Mouse (Mus musculus) Patski (cell line): ENCODE measurements at regions not wholly inside any gene's neighbourhood (a gene's known extent, or its start where the extent isn't known, plus 50 kb on each side); places are given as distances from the start of the nearest gene placed in this dataset.

Experiments used
- ATAC-seq: fragments of 100-300 bp; one replicate; pipeline ENCODE4 v1.8.0; 2021
- CTCF ChIA-PET: fragments of 350-600 bp; sonication (Branson Sonifier 250); formaldehyde crosslinking; loops from one replicate; lab custom pipeline; 2022; ENCODE audit warnings: inconsistent platforms; lab: Charles Lee
- POLR2A ChIA-PET: fragments of 350-600 bp; sonication (Branson Sonifier 250); formaldehyde crosslinking; loops from one replicate; lab custom pipeline; 2022; ENCODE audit warnings: antibody characterized with exemption, inconsistent platforms; lab: Charles Lee
- DNase-seq: peaks from one replicate; pipeline ENCODE4 v3.0.0-alpha.2; 2011; ENCODE audit warnings: low read depth, low spot score
- H3K27me3 ChIP-seq: fragments of 371-371 bp; one replicate; pipeline ENCODE4 v1.5.1; 2021
- CTCF ChIP-seq: fragments of 100-300 bp; IDR thresholded peaks from one replicate; pipeline ENCODE4 v1.5.1; 2021
- in situ Hi-C: fragments of 300-500 bp; cut with MboI; formaldehyde crosslinking; loops from 3 replicates; pipeline ENCODE4 v1.11.1; 2018; ENCODE audit warnings: low pct_unique_long_range_greater_than_20kb, mixed read lengths

GRCm38 (mm10) chr13:57365096-57365495 lies 469.3 kb upstream of the Trpc7 start:
- no peak for TF ChIP-seq CTCF
- CTCF ChIA-PET, result no interaction called here

GRCm38 (mm10) chr13:57364396-57364795 lies 468.6 kb upstream of the Trpc7 start:
- no peak for ATAC-seq
- POLR2A ChIA-PET, result no interaction called here
- H3K27me3 ChIP-seq, result peaks cover 3% of the 10 kb centered on the region
- CTCF ChIA-PET, result no interaction called here
- in situ Hi-C loops, result no loop called here
- no peak for TF ChIP-seq CTCF
- no peak for DNase-seq

More at GRCm38 (mm10) chr13:57365096-57365495, 469.3 kb upstream of the Trpc7 start:
- ATAC-seq (no peak), DNase-seq (no peak)
- in situ Hi-C loops, result no loop called here
- H3K27me3 ChIP-seq, result peaks cover 3% of the 10 kb centered on the region
- POLR2A ChIA-PET, result no interaction called here

GRCm38 (mm10) chr13:57362563-57362962 lies 466.8 kb upstream of the Trpc7 start:
- POLR2A ChIA-PET, result no interaction called here
- H3K27me3 ChIP-seq, result peaks cover 3% of the 10 kb centered on the region
- ATAC-seq, result no peak
- in situ Hi-C loops, result no loop called here
- CTCF ChIA-PET, result no interaction called here
- TF ChIP-seq CTCF, result no peak
- DNase-seq, result no peak

- TF ChIP-seq CTCF, result no peak
- ChIA-PET POLR2A (no interaction called here), CTCF (no interaction called here)
- H3K27me3 ChIP-seq, result no peaks in the 10 kb centered on the region
- ATAC-seq (no peak), DNase-seq (no peak)
- in situ Hi-C loops, result no loop called here
Measured at GRCm38 (mm10) chr13:57361286-57361685, 465.5 kb upstream of the Trpc7 start.

GRCm38 (mm10) chr13:57354606-57355005 lies 458.8 kb upstream of the Trpc7 start:
- POLR2A ChIA-PET, result no interaction called here
- in situ Hi-C loops, result no loop called here
- DNase-seq, result no peak

GRCm38 (mm10) chr13:57353976-57354375 lies 458.2 kb upstream of the Trpc7 start:
- DNase-seq (no peak), ATAC-seq (no peak)
- no peaks in the 10 kb centered on the region for H3K27me3 ChIP-seq
- no peak for TF ChIP-seq CTCF
- POLR2A ChIA-PET, result no interaction called here
- in situ Hi-C loops, result no loop called here
- CTCF ChIA-PET, result no interaction called here

More at GRCm38 (mm10) chr13:57354606-57355005, 458.8 kb upstream of the Trpc7 start:
- TF ChIP-seq CTCF, result no peak
- no peaks in the 10 kb centered on the region for H3K27me3 ChIP-seq
- ATAC-seq, result no peak
- CTCF ChIA-PET, result no interaction called here

- in situ Hi-C loops, result no loop called here
Measured at GRCm38 (mm10) chr13:57350828-57351227, 455.0 kb upstream of the Trpc7 start.

GRCm38 (mm10) chr13:57338676-57339075 lies 442.9 kb upstream of the Trpc7 start:
- TF ChIP-seq CTCF, result no peak
- no peak for ATAC-seq
- DNase-seq, result no peak
- CTCF ChIA-PET, result no interaction called here
- POLR2A ChIA-PET, result no interaction called here
- in situ Hi-C loops, result no loop called here
- peaks cover 11% of the 10 kb centered on the region for H3K27me3 ChIP-seq

More at GRCm38 (mm10) chr13:57350828-57351227, 455.0 kb upstream of the Trpc7 start:
- ChIA-PET CTCF (no interaction called here), POLR2A (no interaction called here)
- TF ChIP-seq CTCF, result no peak
- DNase-seq, result no peak
- H3K27me3 ChIP-seq, result no peaks in the 10 kb centered on the region
- ATAC-seq, result no peak

- CTCF ChIA-PET, result no interaction called here
- DNase-seq (no peak), ATAC-seq (no peak)
- POLR2A ChIA-PET, result no interaction called here
- no peak for TF ChIP-seq CTCF
- in situ Hi-C loops, result no loop called here
- H3K27me3 ChIP-seq, result peaks cover 11% of the 10 kb centered on the region
Measured at GRCm38 (mm10) chr13:57336596-57336995, 440.8 kb upstream of the Trpc7 start.

- ATAC-seq (no peak), DNase-seq (no peak)
- ChIA-PET CTCF (no interaction called here), POLR2A (no interaction called here)
- TF ChIP-seq CTCF, result no peak
- in situ Hi-C loops, result no loop called here
- peaks cover 3% of the 10 kb centered on the region for H3K27me3 ChIP-seq
Measured at GRCm38 (mm10) chr13:57332976-57333375, 437.2 kb upstream of the Trpc7 start.

GRCm38 (mm10) chr13:57331868-57332267 lies 436.1 kb upstream of the Trpc7 start:
- DNase-seq (no peak), ATAC-seq (no peak)
- ChIA-PET POLR2A (no interaction called here), CTCF (no interaction called here)
- TF ChIP-seq CTCF, result no peak
- no peaks in the 10 kb centered on the region for H3K27me3 ChIP-seq
- in situ Hi-C loops, result no loop called here

GRCm38 (mm10) chr13:57325306-57325925 lies 429.6 kb upstream of the Trpc7 start:
- POLR2A ChIA-PET, result no interaction called here

More at GRCm38 (mm10) chr13:57325306-57325925, 429.6 kb upstream of the Trpc7 start:
- CTCF ChIA-PET, result no interaction called here
- in situ Hi-C loops, result no loop called here
- TF ChIP-seq CTCF, result no peak
- DNase-seq, result no peak
- no peaks in the 10 kb centered on the region for H3K27me3 ChIP-seq
- ATAC-seq, result no peak
